Mouse (Mus musculus): ENCODE data around the gene Spag9.

Gene Spag9

DNA sequence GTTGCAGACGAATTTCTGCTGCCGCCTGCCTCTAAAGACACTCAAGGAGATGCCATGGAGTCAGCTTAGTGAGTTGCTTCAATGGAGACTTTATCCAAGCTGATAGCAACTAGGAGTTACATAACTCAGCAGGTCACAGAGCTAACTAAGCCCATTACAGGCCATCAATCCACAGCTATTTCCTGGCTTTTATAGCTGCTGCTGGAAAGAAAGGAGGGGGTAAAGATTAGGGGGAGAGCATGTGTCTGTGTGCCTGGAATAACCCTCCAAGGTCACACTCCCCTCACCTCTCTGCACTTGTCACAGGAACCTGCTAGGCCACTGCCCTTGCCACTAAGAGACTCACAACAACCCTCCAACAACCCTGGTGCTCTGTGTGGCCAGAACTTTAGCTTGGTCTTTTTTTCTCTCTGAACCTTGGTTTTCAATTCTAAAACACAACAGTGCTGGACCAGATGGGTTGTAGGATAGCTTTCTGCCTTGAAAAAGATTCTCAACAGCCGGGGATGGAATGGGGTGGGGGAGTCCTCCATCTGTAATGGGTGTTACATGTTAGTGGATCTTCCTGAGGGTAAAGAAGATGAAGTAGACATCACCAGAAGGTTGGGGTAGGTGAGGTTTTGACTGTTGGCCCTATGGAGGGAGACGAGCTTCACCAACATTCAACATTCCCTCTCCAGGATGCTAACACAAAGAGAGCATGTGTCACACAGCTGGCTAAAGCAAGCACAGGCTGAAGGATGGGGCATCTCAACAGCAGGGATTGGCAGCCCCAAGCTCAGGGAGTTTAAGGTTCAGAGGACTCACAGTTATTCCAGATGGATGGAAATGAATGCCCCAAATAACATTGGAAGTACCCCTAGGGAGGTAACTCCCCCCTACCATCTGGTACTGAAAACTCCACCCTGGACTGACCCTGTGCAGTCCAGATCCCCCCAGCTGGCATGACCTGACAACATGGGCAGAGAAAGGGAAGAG lies 134.5 kb downstream of the Spag9 start:
- in situ Hi-C loops (cut with MseI, MboI), result loop anchor here (5.0 kb wide), 2 partner anchors 92 to 147 kb away; no protein-coding TSS in a partner anchor

DNA sequence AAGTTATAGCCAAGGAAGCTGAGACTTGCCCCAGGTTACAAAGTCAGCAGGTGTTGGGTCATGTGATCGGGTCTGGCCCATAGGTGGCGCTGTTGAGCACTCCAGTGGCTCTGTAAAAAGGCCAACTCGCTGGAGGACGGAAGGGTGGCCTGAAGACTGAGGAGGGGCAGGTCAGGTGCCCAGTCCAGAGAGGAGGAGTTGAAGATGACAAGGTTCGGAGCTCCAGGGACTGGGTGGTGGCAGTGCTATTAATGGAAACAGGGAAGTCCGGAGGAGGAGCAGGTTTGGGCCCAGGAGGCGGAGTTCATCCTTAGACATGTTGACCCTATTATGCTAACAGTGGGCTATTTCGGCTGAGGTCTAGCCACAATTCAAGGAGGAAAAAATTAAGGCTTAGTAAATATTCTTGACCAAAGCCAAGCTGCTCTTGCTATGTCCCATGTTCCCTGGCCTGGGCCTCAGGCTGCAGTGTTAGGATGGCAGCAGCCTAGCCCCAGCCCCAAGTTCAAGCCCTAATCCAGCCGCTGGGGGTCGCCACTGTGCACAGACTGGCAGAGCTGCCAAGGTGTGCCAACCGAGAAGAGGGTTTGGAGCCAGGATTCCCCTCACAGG lies 137.6 kb downstream of the Spag9 start:
- in situ Hi-C loops (cut with MseI, MboI), result loop anchor here (5.0 kb wide), 2 partner anchors 89 to 144 kb away; no protein-coding TSS in a partner anchor

DNA sequence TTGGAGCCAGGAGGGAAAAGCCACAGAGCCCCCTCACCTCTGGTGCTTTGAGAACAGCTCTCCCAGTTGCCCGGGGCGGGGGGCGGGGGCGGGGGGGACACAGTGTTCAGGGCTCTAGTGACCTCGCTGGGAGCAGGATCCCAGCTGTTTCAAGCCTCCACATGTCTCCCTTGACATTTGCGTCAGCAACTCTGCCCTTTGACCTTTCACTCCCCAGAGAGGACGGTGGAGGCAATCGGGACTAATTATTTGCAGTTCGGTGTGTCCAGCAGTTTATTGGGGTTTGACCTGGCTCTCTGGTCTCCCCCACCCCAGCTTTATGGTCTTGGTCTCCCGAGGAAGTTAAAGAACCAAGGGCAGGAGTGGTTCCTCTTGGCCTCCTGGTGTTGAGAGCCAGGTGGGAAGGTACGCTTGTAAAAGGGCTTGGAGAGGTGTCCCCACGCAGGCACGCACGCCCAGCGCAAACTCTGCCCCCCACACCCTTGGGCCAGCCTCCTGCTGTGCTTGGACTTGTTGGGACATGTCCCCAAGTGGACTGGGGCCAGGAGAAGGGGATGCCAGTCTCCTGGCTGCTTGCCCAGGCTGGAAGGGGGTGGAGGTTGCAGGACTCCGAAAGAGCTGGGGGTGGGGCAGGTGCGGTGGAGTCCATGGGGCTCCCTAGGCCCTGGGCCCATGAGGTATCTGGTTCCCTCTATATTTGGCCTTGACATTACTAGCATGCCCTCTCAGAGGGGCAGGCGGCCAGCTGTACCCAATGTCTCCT lies 138.4 kb downstream of the Spag9 start:
- in situ Hi-C loops (cut with MseI, MboI), result loop anchor here (5.0 kb wide), 2 partner anchors 88 to 143 kb away; no protein-coding TSS in a partner anchor

DNA sequence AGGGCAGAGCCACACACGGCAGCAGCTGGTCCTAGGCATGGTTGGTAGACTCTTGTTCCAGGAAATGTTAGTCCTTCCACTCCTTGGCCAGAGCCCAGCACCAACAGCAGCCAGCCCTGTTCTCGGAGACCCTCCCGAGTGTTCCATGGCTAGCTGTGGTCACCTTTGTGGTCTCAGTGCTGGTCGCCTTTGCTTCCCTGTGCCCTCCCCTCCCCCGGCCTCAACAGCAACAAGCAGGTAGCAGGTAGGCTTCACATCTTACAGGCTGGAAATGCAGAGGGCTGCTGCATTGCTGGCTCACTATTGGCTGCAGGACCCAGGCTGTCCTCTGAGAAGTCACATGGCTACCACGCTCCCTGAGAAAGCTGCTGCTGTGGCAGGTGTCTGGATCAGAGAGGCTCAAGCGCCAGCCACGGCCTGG lies 139.7 kb downstream of the Spag9 start:
- in situ Hi-C loops (cut with MseI, MboI), result no loop called here

DNA sequence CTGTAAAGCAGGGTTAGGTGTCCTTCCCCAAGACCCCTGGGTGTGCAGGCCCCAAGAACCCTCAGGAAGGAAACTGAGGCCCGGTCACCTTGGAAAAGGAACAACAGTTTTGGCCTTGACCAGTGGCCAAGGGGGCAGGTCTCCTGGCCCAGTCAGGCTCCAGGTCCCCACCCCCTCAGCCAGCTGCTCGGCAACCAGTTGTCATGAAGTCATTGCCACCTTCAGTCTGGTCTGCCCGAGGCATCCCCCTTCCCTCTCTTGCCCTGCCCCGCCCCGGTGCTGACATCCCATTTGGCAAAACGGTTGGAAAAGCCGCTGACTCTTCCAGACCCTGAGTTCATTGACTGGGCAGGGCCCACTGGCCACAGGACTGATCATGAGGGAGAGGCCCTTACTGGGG lies 140.8 kb downstream of the Spag9 start:
- in situ Hi-C loops (cut with MseI, MboI), result no loop called here

DNA sequence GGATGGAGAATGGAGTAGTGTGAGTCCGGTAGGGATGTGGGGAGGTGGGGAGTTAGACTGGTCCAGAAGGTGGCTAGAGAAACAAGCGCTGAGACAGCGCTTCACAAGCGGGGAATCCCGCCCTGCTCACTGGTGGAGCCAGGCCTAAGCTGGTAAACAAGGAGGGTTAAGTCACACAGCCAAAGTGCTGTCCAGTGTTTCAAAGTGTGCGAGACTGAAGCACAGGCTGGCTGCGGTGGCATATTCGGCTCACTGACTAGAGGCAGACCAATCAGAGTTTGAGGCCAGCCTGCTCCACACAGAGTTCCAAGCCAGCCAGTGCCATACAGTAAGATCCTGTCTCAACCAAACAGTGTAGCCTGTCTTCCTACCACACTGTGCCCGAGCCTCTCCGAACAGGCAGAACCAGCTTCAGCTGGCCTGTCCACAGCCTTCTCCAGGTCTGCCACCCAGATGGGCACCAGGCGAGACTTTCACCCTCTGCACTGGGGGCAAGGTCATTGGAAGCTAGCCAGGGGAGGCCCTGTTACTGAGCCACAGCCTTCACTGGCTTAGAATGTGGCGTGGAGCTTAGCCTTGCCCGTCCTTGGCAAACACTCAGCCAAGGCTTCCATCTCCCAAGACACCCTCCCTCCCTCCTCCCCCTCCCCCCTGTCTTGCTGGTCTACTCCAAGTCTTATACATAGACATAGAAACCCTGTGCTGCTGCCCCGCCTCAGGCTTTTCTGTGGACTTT lies 141.6 kb downstream of the Spag9 start:
- in situ Hi-C loops (cut with MseI, MboI), result no loop called here

DNA sequence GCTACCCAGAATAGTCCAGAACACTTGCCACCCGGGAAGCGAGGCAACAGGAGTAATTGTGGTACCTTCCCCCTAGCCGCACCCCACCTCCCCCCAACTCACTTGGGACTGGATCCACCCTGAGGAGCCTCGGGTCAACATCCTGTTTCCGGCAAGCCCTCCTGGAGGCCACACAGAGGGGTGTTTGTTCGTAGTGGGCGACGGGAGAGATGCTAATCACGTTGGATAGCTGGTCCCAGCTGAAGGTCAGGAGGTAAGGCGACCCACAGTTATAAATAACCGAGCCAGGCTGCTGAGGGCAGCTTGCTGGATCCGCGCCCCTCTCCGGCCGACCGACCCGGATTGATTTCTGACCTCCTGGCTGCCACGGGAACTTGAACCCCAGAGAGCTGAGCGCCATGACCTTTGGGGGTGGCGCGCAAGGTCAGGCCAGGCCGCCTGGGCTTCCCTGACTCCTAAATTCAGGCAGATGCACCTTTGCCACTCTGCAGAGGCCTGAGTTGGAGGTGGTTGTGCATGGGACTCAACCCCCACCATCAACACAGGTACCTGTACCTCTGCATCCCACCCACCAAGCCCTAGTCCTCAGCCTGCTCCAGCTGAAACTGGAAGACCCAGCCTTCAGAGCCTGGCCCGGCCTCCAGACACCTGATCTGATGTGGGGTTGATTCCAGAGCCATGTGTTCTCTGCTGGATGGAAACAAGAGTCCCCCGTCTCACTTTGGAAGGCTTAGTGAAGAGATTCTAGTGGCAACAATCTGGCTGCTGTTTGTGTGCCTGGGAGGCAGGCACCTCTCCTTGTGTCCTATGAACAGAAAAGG lies 142.7 kb downstream of the Spag9 start:
- in situ Hi-C loops (cut with MseI, MboI), result no loop called here

DNA sequence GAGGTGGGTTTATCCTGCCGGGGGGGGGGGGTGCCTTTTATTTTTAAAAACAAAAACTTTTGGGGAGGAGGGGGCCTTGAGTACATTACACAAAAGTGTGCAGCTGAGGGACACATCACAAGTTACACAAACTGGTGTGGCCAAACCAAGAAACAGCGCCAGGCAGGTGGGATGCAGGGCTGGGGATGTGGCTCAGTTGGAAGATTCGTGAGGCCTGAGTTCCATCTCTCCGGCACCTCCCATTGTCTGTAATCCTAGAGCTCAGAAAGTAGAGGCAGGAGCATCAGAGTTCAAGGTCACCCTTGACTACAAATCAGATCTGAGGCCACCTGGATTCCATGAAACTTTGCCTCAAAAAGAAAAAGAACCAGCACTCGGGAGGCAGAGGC lies 143.3 kb downstream of the Spag9 start:
- in situ Hi-C loops (cut with MseI, MboI), result no loop called here

DNA sequence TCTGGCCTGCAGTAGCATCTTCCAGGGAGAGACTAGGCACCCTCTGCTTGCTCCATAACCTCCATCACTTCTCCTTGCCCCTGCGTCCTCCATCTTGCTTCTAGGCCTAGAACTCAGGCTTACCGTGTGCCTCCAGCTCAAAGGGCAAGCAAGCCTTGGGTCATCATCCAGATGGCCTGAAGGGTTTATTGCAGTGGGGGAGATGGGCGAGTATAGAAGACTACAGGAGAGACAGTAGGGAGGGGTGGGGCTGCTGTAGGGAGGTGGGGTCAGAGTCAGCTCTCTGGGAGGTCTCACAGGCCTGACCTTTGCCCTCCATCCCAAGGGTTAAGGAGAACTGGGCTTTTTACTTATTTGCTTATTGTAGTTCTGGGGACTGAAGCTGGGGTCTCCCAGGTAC lies 144.6 kb downstream of the Spag9 start:
- in situ Hi-C loops (cut with MseI, MboI), result no loop called here

DNA sequence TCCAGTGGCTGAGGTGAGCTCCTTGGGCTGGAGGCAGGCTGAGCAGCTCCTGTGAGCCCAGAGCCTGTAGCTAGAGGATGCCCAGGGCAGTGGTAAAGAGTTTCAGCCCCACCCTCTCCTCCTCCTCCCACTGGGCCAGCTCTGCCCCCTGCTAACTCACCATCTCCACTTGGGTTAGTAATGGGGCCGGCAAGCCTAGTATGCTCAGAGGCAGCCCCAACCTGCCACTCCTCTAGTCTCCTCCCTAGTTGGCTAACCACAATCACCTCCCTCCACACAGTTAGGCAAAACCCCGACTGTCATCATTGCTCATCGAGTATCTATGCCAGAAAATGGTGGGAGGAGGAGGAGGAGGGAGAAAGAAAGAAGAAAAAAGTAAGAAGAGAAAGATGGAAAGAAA lies 145.7 kb downstream of the Spag9 start:
- in situ Hi-C loops (cut with MseI, MboI), result no loop called here

DNA sequence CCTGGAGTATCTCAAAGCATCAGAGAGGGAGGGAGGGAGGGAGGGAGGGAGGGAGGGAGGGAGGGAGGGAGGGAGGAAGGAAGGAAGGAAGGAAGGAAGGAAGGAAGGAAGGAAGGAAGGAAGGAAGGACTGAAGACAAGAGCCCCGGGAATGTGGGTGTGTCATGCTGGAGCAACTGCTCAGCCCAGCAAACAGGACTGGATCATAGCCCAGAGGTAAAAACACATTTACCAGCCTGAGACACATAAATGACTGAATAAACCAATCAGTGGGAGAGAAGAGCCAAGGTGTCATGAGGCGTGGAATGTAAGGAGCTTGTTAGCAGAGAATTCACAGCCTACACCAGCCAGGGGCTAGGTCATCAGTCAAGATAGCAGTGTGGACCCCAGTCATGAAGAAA lies 147.4 kb downstream of the Spag9 start:
- in situ Hi-C loops (cut with MseI, MboI), result no loop called here

DNA sequence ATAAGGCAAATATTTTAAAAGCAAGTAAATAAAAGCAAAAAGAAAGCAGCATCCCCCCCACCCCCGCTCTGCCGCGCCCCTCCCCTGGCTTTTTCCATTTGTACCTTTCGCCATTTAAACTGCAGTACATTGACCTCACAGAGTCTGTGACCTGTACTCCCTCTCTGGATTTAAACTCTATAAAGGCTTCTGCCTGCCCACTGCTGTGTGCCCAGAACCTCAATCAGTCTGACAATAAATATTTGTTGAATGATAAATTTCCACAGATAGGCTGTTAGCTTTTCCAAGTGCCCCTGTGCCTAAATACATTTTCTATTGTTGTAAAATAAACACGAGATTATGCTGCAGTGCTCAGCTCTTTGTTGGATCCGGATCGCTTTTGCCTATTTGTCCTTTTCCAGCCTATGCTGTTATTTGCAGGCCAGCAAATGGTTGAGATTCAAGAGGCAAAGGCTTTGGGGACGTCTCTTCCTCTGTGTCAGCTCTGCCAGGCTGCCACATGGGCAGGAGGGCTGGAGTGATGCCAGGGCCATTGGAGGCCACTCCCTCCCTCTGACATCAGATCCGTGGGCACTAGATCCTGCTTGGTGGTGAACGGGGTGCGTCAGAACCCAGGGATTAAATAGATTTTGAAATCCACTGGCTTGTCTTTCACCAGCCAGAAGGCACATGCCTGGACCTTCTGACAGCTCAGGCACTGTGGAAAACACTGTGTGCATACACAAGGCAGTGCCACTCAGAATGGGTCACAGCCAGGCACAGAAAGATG lies 149.1 kb downstream of the Spag9 start:
- in situ Hi-C loops (cut with MseI, MboI), result no loop called here

DNA sequence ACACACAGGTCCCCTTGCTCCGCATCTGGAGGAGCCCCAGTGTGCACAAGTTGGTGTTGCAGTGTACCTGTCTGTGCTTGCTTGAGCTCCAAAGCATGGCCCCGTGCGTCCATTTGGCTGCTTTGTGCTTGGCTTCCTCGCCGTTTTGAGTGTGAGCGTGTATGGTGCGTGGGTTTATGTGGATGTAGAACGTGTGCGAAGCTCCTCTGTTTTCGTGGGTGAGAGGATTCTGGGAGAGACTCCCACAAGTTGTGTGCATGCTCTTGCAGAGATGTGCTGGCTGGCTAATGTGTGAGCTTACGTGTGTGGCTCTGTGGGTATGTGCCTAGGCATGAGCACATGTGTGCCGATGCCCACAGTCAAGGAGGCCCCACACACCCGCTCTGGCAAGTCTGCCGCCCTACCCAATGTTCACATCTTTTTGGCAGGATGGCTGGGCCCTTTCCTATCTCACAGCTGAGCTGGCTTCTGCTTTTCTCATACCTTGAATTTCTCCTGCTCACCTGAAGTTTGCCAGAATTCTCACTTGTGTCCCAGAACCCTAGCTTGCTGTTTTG lies 150.2 kb downstream of the Spag9 start:
- in situ Hi-C loops (cut with MseI, MboI), result no loop called here

DNA sequence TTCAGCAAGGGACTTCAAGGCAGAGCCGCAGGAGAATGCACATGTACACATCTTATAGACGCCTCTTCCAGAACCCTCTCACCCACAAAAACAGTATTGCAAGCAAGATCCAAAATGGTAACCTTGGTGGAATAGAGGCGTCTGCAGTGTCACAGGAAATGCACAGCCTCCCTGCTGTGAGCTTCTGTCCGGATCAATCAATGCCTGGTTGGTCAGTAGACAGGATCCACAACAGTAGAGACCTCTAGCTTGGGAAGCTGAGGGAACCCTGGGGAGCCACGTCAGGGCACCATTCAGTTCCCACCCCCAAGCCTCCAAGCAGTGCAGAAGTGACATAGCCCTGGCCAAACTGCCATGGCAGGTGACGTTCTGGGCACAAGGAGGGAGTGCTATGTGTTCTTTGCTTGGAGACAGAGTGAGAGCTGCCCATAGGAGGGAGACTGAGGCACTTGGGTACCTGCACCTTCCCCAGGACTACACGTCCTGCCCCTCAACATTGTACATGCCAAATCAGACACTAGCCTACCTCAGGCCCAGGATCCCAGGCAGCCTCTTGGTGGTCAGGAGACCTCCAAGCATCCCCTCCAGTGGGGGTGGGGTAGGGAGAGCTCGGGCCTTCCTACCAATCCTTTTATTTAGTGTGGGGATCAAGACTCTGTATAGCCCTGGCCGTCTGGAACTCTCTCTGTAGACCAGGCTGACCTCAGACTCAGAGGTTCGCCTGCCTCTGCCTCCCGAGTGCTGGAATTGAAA lies 151.0 kb downstream of the Spag9 start:
- in situ Hi-C loops (cut with MseI, MboI), result no loop called here

DNA sequence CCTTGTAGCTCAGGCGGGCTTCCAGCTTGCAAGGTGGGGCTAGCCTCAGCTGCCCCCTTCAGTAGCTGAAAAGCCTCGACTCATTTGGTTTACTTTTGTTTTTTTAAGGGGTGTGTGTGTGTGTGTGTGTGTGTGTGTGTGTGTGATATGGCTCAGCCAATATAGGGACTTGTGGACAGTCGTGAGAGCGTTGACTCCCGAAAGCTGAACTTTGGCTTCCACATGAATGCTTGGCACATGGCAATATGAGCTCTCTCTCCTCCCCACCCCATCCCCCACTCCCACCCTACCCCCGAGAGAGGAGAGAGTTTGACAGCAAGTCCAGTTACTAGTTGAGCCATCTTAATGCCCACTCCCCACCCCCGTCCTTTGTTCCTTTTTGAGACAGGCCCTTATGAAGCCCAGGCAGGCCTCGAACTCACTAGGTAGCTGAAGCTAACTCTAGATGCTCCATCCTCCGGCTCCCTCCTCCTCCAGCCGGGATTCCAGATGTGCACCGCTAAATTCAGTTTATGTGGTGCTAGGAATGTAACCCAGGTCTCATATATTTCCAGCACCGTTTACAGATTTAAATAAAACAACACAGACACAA lies 152.3 kb downstream of the Spag9 start:
- in situ Hi-C loops (cut with MseI, MboI), result no loop called here

DNA sequence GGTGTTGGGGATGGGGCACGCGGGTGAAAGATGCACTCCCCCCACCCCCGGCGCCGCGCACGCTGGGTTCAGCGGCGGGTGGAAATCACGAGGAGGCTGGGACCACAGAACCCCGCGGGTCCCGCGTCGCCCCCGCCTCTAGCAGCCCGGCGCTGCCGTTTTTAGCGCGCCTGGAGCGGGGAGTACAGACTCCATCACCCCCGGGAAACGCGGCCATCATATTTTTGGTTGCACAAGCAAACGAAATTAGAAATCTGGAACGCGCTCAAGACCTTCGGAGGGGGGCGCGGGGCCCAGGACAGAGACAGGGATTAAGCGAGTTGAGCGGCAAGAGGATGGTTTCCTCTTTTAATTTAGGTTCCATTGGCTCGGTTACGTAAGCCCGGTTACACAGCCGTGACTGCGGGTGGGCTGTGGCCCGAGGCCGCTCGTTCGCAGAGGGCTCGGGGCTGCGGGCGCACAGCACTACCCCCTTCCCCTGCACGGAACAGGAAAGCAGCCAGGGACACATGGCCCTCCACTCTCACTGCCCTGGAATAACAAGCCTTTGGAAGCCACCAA lies 153.1 kb downstream of the Spag9 start:
- in situ Hi-C loops (cut with MseI, MboI), result no loop called here

DNA sequence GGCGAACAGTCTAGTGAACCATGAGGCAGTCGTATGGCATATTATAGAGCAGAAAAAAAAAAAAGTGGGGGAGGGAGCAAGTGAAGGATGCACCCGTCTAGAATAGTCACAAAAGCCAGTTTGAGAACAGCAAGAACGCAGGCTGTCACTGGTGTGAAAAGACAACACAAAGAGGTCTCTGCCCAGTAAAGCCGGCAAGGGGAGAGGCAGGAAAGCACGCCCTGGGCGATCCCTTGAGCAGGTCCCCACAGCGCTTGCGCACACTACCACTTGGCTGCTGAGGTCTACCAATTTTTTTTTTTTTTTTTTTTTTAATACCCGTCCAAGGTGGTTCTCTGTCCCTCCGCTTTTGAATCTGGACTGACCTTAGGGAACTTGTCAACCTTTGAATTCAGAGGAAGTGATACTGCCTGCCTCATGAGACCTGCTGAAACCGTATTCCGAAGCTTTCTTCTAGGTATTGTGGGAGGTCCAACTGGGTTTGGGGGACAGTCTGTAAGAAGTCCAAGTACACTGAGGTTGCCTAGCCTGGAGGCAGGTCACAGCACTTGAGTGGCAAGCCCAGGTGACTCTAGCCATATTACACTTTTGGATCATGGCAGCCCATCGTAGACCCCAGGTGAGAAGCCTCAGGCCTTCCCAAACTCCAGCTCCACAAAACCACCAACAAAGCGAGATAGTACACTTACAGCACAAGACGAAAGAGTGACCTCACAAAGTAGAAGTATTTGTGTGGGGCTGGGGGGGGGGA lies 153.8 kb downstream of the Spag9 start:
- in situ Hi-C loops (cut with MseI, MboI), result no loop called here
